Mouse (Mus musculus) Muller cell, postnatal 12 days (primary cell): ENCODE data around the gene Mamdc4.

Experiments
- DNase-seq: peaks from one replicate; pipeline ENCODE4 v3.0.0-alpha.2; 2015; ENCODE audit errors: inconsistent ontology term

Gene Mamdc4

GRCm38 (mm10) chr2:25582466-25583119 lies 7.9 kb upstream of the Mamdc4 start:
- DNase-seq, result peak; percentile 9

GRCm38 (mm10) chr2:25581901-25582301 lies 7.3 kb upstream of the Mamdc4 start:
- peak; percentile 18 for DNase-seq

- DNase-seq, result peak; percentile 36
Measured at GRCm38 (mm10) chr2:25581294-25581864, 6.7 kb upstream of the Mamdc4 start, which contains the start of gene Ajm1. TSS of gene Ajm1 (minus strand) at chr2:25581757.

- DNase-seq, result no peak
Measured at GRCm38 (mm10) chr2:25580621-25581101, 6.0 kb upstream of the Mamdc4 start.

- DNase-seq, result peak; percentile 3
Measured at GRCm38 (mm10) chr2:25579737-25580460, 5.3 kb upstream of the Mamdc4 start.

GRCm38 (mm10) chr2:25578796-25579736 lies 4.4 kb upstream of the Mamdc4 start:
- peak; percentile 11 for DNase-seq

- DNase-seq, result peak; percentile 21
Measured at GRCm38 (mm10) chr2:25577951-25578795, 3.5 kb upstream of the Mamdc4 start.

- DNase-seq, result no peak
Measured at GRCm38 (mm10) chr2:25576965-25577891, 2.6 kb upstream of the Mamdc4 start.

GRCm38 (mm10) chr2:25576028-25576850 lies 1.6 kb upstream of the Mamdc4 start:
- no peak for DNase-seq

- DNase-seq, result peak; percentile 37
Measured at GRCm38 (mm10) chr2:25575432-25576027, 885 bp upstream of the Mamdc4 start.

- DNase-seq, result no peak
Measured at GRCm38 (mm10) chr2:25574136-25574535, 509 bp downstream of the Mamdc4 start.

GRCm38 (mm10) chr2:25573068-25573467 lies 1.6 kb downstream of the Mamdc4 start:
- no peak for DNase-seq

- DNase-seq, result no peak
Measured at GRCm38 (mm10) chr2:25571221-25571620, 3.4 kb downstream of the Mamdc4 start.

- no peak for DNase-seq
Measured at GRCm38 (mm10) chr2:25569323-25569722, 5.3 kb downstream of the Mamdc4 start.

- DNase-seq, result no peak
Measured at GRCm38 (mm10) chr2:25568473-25569019, 6.1 kb downstream of the Mamdc4 start.

GRCm38 (mm10) chr2:25566558-25566957 lies 8.1 kb downstream of the Mamdc4 start:
- no peak for DNase-seq

- DNase-seq, result no peak
Measured at GRCm38 (mm10) chr2:25565741-25566140, 8.9 kb downstream of the Mamdc4 start.

- no peak for DNase-seq
Measured at GRCm38 (mm10) chr2:25561946-25562345, 12.7 kb downstream of the Mamdc4 start.
